Mouse (Mus musculus) T-cell, adult 2 months (primary cell): ENCODE measurements around the gene Tyro3.

Experiments used
- DNase-seq: peaks from one replicate; pipeline ENCODE4 v3.0.0; 2022; ENCODE audit warnings: low spot score

Tyro3 gene

GRCm38 (mm10) chr2:119864484-119864883, 67.0 kb downstream of the Tyro3 start:
- DNase-seq: no peak
